Mouse (Mus musculus): ENCODE measurements around the gene Olfm2.

DNA sequence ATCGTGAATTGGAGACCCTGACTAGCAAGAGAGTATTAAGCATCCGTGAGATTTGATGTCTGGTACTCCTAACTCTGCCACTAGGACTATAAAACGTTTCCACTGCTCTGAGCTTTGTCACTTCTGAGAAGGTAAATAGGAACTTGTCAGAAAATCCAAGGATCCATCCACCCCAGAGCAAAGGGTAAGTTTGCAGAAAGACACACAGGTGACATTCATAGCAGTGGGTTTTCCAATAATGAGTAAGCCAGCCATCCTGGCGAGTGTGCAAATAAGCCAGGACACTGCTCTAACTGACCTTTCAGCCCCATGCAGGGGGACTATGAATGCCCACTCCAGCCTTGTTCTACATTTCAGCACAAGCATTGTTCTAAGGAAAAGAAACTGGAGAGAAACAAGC lies 14.4 kb downstream of the Olfm2 start:
- TF ChIP-seq CTCF (IDR thresholded peaks at IDR 0.05; ENCODE audit: extremely low read depth, insufficient read depth, low read length) = no peak
- no peak for TF ChIP-seq POLR2A (IDR thresholded peaks at IDR 0.05; ENCODE audit: extremely low read depth, insufficient read depth, low read length)

Measured in cortical plate, adult 2 months (tissue).